Mouse (Mus musculus) induced T-regulatory cell, adult 2 months (primary cell): Measurements from ENCODE around the gene Lsm7.
A peak's percentile ranks its signal among the peaks of the same experiment; 100 is the strongest.

Experiments
- DNase-seq: peaks from one replicate; pipeline ENCODE4 v3.0.0-alpha.2; 2012; ENCODE audit warnings: low read depth

Lsm7 gene

GRCm38 (mm10) chr10:80854913-80855748 lies at the start of gene Lsm7, which contains the start of gene Sppl2b:
Gene Lsm7, minus strand, starts transcription at chr10:80855209.
Gene Sppl2b, plus strand, starts transcription at chr10:80855275.
- DNase-seq, result peak; percentile 98

GRCm38 (mm10) chr10:80904709-80905108 lies 49.7 kb upstream of the Lsm7 start:
- DNase-seq, result no peak

- DNase-seq, result no peak
Measured at GRCm38 (mm10) chr10:80904004-80904693, 49.1 kb upstream of the Lsm7 start.

- DNase-seq, result no peak
Measured at GRCm38 (mm10) chr10:80903282-80903681, 48.3 kb upstream of the Lsm7 start.

- no peak for DNase-seq
Measured at GRCm38 (mm10) chr10:80902273-80902940, 47.4 kb upstream of the Lsm7 start.

GRCm38 (mm10) chr10:80901409-80902272 lies 46.6 kb upstream of the Lsm7 start:
- no peak for DNase-seq

GRCm38 (mm10) chr10:80900318-80901247 lies 45.6 kb upstream of the Lsm7 start, which contains the start of gene Timm13:
Gene Timm13, minus strand, starts transcription at chr10:80900969.
- DNase-seq, result peak; percentile 99

GRCm38 (mm10) chr10:80899591-80900317 lies 44.7 kb upstream of the Lsm7 start:
- no peak for DNase-seq

- DNase-seq, result no peak
Measured at GRCm38 (mm10) chr10:80899074-80899473, 44.1 kb upstream of the Lsm7 start.

GRCm38 (mm10) chr10:80897861-80898510 lies 43.0 kb upstream of the Lsm7 start:
- DNase-seq, result no peak

- no peak for DNase-seq
Measured at GRCm38 (mm10) chr10:80896581-80897485, 41.8 kb upstream of the Lsm7 start.

GRCm38 (mm10) chr10:80895697-80896096 lies 40.7 kb upstream of the Lsm7 start:
- DNase-seq, result no peak

GRCm38 (mm10) chr10:80895100-80895499 lies 40.1 kb upstream of the Lsm7 start:
- no peak for DNase-seq

- DNase-seq, result no peak
Measured at GRCm38 (mm10) chr10:80887181-80887580, 32.2 kb upstream of the Lsm7 start.

GRCm38 (mm10) chr10:80881301-80881700 lies 26.3 kb upstream of the Lsm7 start:
- DNase-seq, result peak; percentile 83

- DNase-seq, result peak; percentile 66
Measured at GRCm38 (mm10) chr10:80880901-80881300, 25.9 kb upstream of the Lsm7 start.

GRCm38 (mm10) chr10:80880131-80880641 lies 25.2 kb upstream of the Lsm7 start:
- DNase-seq, result peak; percentile 88

- no peak for DNase-seq
Measured at GRCm38 (mm10) chr10:80876594-80876993, 21.6 kb upstream of the Lsm7 start.
